ENCODE assay signal across 22 mouse cellular contexts in the genomic region with DNA sequence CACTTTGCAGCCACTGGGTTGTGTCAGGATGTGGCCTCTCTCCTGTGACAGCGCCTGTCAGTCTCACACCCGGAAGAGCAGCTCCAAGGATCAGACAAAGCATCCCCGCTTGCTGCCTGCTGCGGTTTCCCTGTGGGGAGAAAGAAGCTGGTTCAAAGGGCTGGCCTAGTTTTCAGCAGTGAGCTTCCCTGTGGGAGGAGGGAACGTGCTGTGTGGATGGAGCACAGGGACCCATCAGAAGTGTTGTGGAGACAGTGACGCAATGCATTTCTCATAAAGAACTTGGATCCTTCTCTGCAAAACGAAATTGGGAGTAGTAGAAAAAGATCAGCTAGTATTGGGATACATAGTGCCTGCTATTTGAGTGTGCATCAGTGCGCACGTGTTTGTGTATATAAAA.
A peak's percentile ranks its signal among the peaks of the same experiment; 100 is the strongest.
DNase-seq lines count a peak whose midpoint lies in the region; TF ChIP-seq lines count a peak whose summit lies in the region.
"Had no signal": no experiment of that assay in that cellular context is flagged by ENCODE, and none has a peak within 500 bp of the region (broad histone marks: within the 10 kb centered on the region; RNA-seq: fewer than 3 reads in every experiment).

No protein-coding gene starts in this region.

- DNase-seq in frontal cortex, postnatal 36 days (ENCODE audit: low spot score in 2 of 2) = peak; percentile 35 to 38
- no peak for DNase-seq in frontal cortex, postnatal 25 days (ENCODE audit: low spot score in 2 of 2)
- peak; percentile 17 to 28 for DNase-seq in left cerebral cortex, postnatal 14 days (ENCODE audit: low spot score in 2 of 2)
- DNase-seq in left cerebral cortex, postnatal 4 days = no peak
- DNase-seq in Muller cell, postnatal 12 days (ENCODE audit: inconsistent ontology term) = peak; percentile 76
- DNase-seq in forebrain, embryonic 10.5 days (ENCODE audit: extremely low spot score, low spot score) = no peak
- no peak for DNase-seq in urinary bladder, postnatal 14 days (ENCODE audit: low spot score)
- DNase-seq: adrenal gland, adult 2 months; adrenal gland, postnatal 25 days; cerebellum, adult 2 months; cerebellum, postnatal 10 days; embryo, embryonic 11 days; gastrocnemius, postnatal 36 days; heart, adult 18-20 months; heart, postnatal 14 days had no signal

- no peak for TF ChIP-seq CTCF in cortical plate, adult 2 months (IDR thresholded peaks at IDR 0.05; ENCODE audit: extremely low read depth, insufficient read depth, low read length)

- H3K4me1 ChIP-seq in cortical plate, adult 2 months (ENCODE audit: control insufficient read depth, insufficient read depth, low read length) = peaks cover 4% of the 10 kb centered on the region; the same call in 1 of the 2 replicates
- H3K4me1 ChIP-seq in forebrain, embryonic 10.5 days = no peaks in the 10 kb centered on the region
- H3K4me1 ChIP-seq: embryonic facial prominence, embryonic 13.5 days; forebrain, embryonic 13.5 days; heart, embryonic 10.5 days; hindbrain, embryonic 13.5 days had no signal

- H3K27me3 ChIP-seq in forebrain, embryonic 10.5 days (ENCODE audit: poor library complexity, severe bottlenecking) = no peaks in the 10 kb centered on the region
- H3K27me3 ChIP-seq: CH12.LX; embryonic facial prominence, embryonic 13.5 days; forebrain, embryonic 13.5 days; hindbrain, embryonic 13.5 days had no signal

- 0 out of 2 replicates have a peak overlapping the region, but pooled peaks have one; percentile 40 for H3K27ac ChIP-seq in cortical plate, adult 2 months (ENCODE audit: insufficient read depth, low read length)
- no peak overlapping the region for H3K27ac ChIP-seq in forebrain, embryonic 10.5 days
- H3K27ac ChIP-seq: embryonic facial prominence, embryonic 13.5 days; forebrain, embryonic 13.5 days; heart, embryonic 10.5 days; hindbrain, embryonic 13.5 days; hindbrain, postnatal 0 days had no signal

- no peak overlapping the region for H3K4me3 ChIP-seq in cortical plate, adult 2 months (ENCODE audit: insufficient read depth, low read length)
- H3K4me3 ChIP-seq in forebrain, embryonic 10.5 days = no peak overlapping the region
- H3K4me3 ChIP-seq: embryonic facial prominence, embryonic 13.5 days; forebrain, embryonic 13.5 days; heart, embryonic 10.5 days; hindbrain, embryonic 13.5 days had no signal

- WGBS in forebrain, embryonic 10.5 days = 60% methylated on average over 9 of the region's 9 CpGs

- H3K36me3 ChIP-seq in forebrain, embryonic 10.5 days (replicated peaks) = no peaks in the 10 kb centered on the region
- H3K36me3 ChIP-seq: embryonic facial prominence, embryonic 13.5 days; heart, embryonic 10.5 days; hindbrain, embryonic 13.5 days had no signal

- no peaks in the 10 kb centered on the region for H3K9me3 ChIP-seq in forebrain, embryonic 10.5 days
- H3K9me3 ChIP-seq: embryonic facial prominence, embryonic 13.5 days; forebrain, embryonic 13.5 days; heart, embryonic 10.5 days; hindbrain, embryonic 13.5 days had no signal

- intact Hi-C loops in left cerebral cortex, postnatal 14 days (cut with DNase I) = loop anchor here (5.0 kb wide), 1 partner anchor 367 kb away; no protein-coding TSS in a partner anchor
- intact Hi-C loops in left cerebral cortex, postnatal 4 days (cut with DNase I) = no loop called here

- no peak for TF ChIP-seq POLR2A in cortical plate, adult 2 months (IDR thresholded peaks at IDR 0.05; ENCODE audit: extremely low read depth, insufficient read depth, low read length)

Comparison
In these comparisons a context has a peak if more than half of its experiments do, and no peak if none do; other contexts are left out.
1. DNase-seq: peak in frontal cortex, postnatal 36 days (2 of 2), left cerebral cortex, postnatal 14 days (2 of 2) and Muller cell, postnatal 12 days (single experiment); none in frontal cortex, postnatal 25 days (0 of 2), left cerebral cortex, postnatal 4 days (single experiment), forebrain, embryonic 10.5 days (single experiment) and urinary bladder, postnatal 14 days (single experiment).